Mouse (Mus musculus) spleen, adult 2 months (tissue): ENCODE data around the gene Mefv.

Experiments used
- CTCF ChIP-seq: fragments of 200-500 bp; IDR thresholded peaks from 2 replicates; pipeline ENCODE4 v1.5.1; 2011; ENCODE audit warnings: mild to moderate bottlenecking, inconsistent platforms; ENCODE audit not compliant: insufficient read depth, insufficient read length, insufficient replicate concordance; ENCODE audit errors: extremely low read depth
- POLR2A ChIP-seq: fragments of 200-500 bp; IDR thresholded peaks from 2 replicates; pipeline ENCODE4 v1.6.1; 2011; ENCODE audit warnings: low read depth, low read length, inconsistent platforms

GRCm38 (mm10) chr16:3744186-3744700 is 26.3 kb upstream of the Mefv start:
- TF ChIP-seq POLR2A (no peak), CTCF (no peak)
